Mouse (Mus musculus) embryonic facial prominence, embryonic 12.5 days (tissue): ENCODE measurements at regions not wholly inside any gene's neighbourhood (a gene's known extent, or its start where the extent isn't known, plus 50 kb on each side); places are given as distances from the start of the nearest gene placed in this dataset.

ENCODE experiments used
- ATAC-seq: fragments of 200-750 bp; cut with Nextera tagmentation; 2 replicates; pipeline ENCODE4 v1.8.0; 2017; ENCODE audit not compliant: insufficient number of reproducible peaks, insufficient read depth, low FRiP score, low TSS enrichment
- H3K27ac ChIP-seq: fragments of 300-500 bp; sonication (generic); 2 replicates; pipeline ENCODE4 v1.5.1; 2016; ENCODE audit warnings: mild to moderate bottlenecking
- H3K27me3 ChIP-seq: fragments of 300-500 bp; sonication (generic); 2 replicates; pipeline ENCODE4 v1.6.1; 2016; ENCODE audit warnings: mild to moderate bottlenecking, moderate library complexity
- H3K36me3 ChIP-seq: fragments of 300-500 bp; sonication (generic); 2 replicates; pipeline ENCODE4 v1.6.1; 2016; ENCODE audit warnings: mild to moderate bottlenecking
- H3K4me1 ChIP-seq: fragments of 300-500 bp; sonication (generic); 2 replicates; pipeline ENCODE4 v1.6.1; 2016
- H3K4me2 ChIP-seq: fragments of 300-500 bp; sonication (generic); replicated peaks from 2 replicates; pipeline ENCODE4 v1.6.1; 2016; ENCODE audit warnings: mild to moderate bottlenecking, moderate library complexity
- H3K4me3 ChIP-seq: fragments of 300-500 bp; sonication (generic); 2 replicates; pipeline ENCODE4 v1.5.1; 2016; ENCODE audit warnings: mild to moderate bottlenecking
- H3K9ac ChIP-seq: fragments of 300-500 bp; sonication (generic); 2 replicates; pipeline ENCODE4 v1.6.1; 2016; ENCODE audit warnings: mild to moderate bottlenecking, moderate library complexity
- H3K9me3 ChIP-seq: fragments of 300-500 bp; sonication (generic); 2 replicates; pipeline ENCODE4 v1.6.1; 2016; ENCODE audit warnings: mild to moderate bottlenecking, moderate library complexity
- WGBS: fragments of 180-500 bp; shearing (Covaris S2); methylation state at CpG from one replicate; pipeline ENCODE4 v1.1.7; 2016; 5-methylcytosine and 5-hydroxymethylcytosine counted together

DNA sequence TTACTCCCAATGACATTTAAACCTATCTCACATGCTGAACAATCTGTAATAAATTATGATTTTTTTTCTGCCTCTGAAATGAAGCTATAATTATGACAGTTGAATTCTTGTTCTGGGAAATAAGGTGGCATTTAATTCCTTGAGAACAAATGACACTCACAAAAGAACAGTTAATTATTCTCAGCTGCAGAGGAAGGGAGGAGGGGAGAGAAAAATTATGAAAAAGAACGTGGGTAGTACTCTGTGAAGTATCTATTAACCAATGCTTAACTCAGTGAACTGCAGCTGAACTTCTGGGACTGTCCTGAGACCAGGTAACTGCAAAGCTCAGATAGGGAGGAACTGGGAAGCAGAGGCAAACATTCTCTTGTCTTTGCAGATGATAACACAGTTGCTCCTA, 302.6 kb upstream of the Fam92a start:
- H3K27me3 ChIP-seq: no peaks in the 10 kb centered on the region
- H3K9ac ChIP-seq: no peak overlapping the region
- no peak overlapping the region for H3K4me2 ChIP-seq
- no peak overlapping the region for H3K4me3 ChIP-seq
- no peak for ATAC-seq
- no peak overlapping the region for H3K27ac ChIP-seq
- WGBS: 13% methylated on average over 1 of the region's 1 CpGs
- H3K36me3 ChIP-seq: no peaks in the 10 kb centered on the region
- H3K4me1 ChIP-seq: peaks cover 12% of the 10 kb centered on the region; the same call in 1 of the 2 replicates
- H3K9me3 ChIP-seq: no peaks in the 10 kb centered on the region

DNA sequence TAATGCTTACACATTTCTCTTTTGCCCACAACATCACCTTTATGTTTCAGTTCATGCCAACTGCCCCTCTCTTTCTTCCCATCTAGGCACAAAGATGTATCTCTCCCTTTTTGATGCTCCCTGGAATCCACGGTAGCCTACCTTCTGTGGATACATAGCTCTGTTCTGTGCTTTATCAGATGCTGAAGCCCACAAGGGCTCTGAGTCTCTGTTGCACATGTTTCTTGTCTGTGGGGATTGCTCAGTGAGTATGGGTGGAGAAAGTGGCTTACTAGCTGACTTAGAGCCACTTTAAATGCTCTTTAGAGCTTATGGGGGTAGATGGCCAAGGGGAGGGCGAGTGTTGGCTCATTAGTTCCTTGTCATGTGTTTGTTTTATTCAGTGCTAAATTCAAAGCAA, 289.9 kb upstream of the Fam92a start:
- H3K9me3 ChIP-seq: no peaks in the 10 kb centered on the region
- no peaks in the 10 kb centered on the region for H3K36me3 ChIP-seq
- H3K4me3 ChIP-seq: no peak overlapping the region
- no peak overlapping the region for H3K9ac ChIP-seq
- 91% methylated on average over 2 of the region's 2 CpGs for WGBS
- no peak for ATAC-seq
- H3K27me3 ChIP-seq: no peaks in the 10 kb centered on the region
- peaks cover 3% of the 10 kb centered on the region; the same call in 1 of the 2 replicates for H3K4me1 ChIP-seq
- no peak overlapping the region for H3K27ac ChIP-seq
- H3K4me2 ChIP-seq: no peak overlapping the region

DNA sequence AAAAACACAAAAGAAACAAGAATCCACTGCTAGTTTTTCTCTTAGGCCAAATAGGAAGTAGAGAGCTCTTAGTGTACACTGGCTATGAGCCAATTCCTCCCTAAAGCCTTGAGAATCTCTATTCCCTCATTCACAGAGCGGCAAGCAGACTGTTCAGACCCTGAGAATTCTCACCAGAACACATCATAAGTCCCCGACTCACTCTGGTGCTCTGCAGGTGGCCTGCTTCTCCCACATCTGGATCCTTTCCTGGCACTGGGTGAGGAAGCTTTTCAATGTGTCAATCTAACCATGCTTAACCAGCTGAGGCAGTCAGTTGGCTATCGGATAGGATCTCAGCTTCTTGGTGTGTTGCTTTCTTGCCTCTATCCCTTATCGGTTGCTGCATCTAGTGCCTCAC, 289.4 kb upstream of the Fam92a start:
- Histone ChIP-seq H3K4me2 (no peak overlapping the region), H3K27me3 (no peaks in the 10 kb centered on the region), H3K4me3 (no peak overlapping the region), H3K27ac (no peak overlapping the region), H3K9ac (no peak overlapping the region), H3K9me3 (no peaks in the 10 kb centered on the region), H3K4me1 (peaks cover 3% of the 10 kb centered on the region; the same call in 1 of the 2 replicates), H3K36me3 (no peaks in the 10 kb centered on the region)
- 58% methylated on average over 4 of the region's 4 CpGs for WGBS
- ATAC-seq: no peak

DNA sequence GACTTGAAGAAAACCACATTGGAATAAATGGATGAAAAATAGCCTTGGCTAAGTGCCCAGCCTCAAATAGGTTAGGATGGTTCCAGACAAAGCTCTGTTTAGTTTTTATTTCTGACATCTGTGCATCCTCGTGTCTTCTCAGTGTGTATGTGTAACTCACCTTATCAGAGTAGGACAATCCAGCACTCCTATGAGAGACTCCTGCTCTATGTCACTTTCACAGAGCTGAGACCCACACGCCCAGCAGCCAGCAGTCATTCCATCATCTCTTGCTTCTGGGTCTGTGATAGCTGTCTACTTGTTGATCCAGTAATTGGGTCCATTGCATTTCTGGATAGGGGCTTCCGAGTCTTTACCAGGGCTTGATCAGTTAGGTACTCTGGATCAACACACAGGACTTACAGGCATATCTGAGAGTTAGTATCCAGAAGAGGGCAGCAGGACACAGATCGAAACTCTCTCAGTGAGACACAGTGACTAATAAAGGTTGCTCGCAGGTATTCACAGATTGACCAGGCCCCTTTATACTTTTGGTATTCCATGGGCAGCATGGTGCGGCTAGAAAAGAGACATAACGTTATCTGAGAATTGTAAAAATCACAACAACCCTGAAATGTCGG, 286.3 kb upstream of the Fam92a start:
- H3K4me1 ChIP-seq: peaks cover 3% of the 10 kb centered on the region; the same call in 1 of the 2 replicates
- WGBS: 76% methylated on average over 8 of the region's 8 CpGs
- no peak overlapping the region for H3K27ac ChIP-seq
- H3K36me3 ChIP-seq: no peaks in the 10 kb centered on the region
- H3K9ac ChIP-seq: no peak overlapping the region
- no peaks in the 10 kb centered on the region for H3K27me3 ChIP-seq
- H3K4me2 ChIP-seq: no peak overlapping the region
- H3K4me3 ChIP-seq: no peak overlapping the region
- ATAC-seq: no peak
- H3K9me3 ChIP-seq: no peaks in the 10 kb centered on the region

DNA sequence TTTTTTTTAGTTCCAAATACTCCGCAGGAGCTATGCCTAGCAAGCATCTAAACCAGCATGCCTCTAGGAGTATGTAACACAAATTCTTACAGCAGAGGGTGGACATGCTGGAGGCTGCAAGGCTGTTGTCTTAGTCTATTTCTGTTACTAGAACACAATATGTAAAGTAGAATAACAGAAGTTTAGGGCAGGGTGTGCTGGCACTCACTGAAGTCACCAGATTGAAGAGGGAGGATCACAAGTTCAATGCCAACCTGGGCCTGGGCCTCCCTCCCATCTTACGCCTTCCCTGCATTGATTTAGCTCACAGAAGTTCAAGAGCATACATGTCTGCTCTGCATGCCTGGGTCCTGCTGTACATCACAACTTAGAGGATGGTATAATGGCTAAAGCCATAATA, 280.3 kb upstream of the Fam92a start:
- Histone ChIP-seq H3K4me1 (no peaks in the 10 kb centered on the region), H3K4me3 (no peak overlapping the region), H3K27ac (no peak overlapping the region), H3K4me2 (no peak overlapping the region), H3K27me3 (no peaks in the 10 kb centered on the region), H3K9me3 (no peaks in the 10 kb centered on the region), H3K9ac (no peak overlapping the region), H3K36me3 (no peaks in the 10 kb centered on the region)
- 93% methylated on average over 2 of the region's 2 CpGs for WGBS
- ATAC-seq: no peak

DNA sequence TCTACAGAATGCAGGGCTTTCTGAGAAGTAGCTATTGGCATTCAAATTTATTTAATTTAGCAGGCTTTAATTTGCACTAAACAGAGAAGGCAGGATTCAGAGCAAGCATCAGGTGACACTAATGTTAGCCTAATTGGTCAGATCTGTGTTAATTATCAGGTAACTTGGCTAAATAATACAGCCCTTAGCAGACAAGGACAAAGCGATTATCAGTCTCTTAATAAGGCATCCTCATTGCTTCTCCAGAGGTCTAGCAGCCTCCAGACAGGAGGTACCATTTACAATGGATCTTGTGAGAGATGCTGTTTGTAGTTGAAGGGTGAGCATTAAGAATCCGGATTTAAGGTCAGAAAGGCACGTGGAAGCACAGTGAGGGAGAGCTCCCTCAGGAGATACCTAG, 253.7 kb upstream of the Fam92a start:
- no peaks in the 10 kb centered on the region for H3K9me3 ChIP-seq
- no peak overlapping the region for H3K4me3 ChIP-seq
- WGBS: 29% methylated on average over 3 of the region's 3 CpGs
- H3K4me2 ChIP-seq: no peak overlapping the region
- H3K36me3 ChIP-seq: no peaks in the 10 kb centered on the region
- H3K9ac ChIP-seq: no peak overlapping the region
- no peak for ATAC-seq
- H3K27ac ChIP-seq: no peak overlapping the region
- H3K4me1 ChIP-seq: no peaks in the 10 kb centered on the region
- H3K27me3 ChIP-seq: no peaks in the 10 kb centered on the region

DNA sequence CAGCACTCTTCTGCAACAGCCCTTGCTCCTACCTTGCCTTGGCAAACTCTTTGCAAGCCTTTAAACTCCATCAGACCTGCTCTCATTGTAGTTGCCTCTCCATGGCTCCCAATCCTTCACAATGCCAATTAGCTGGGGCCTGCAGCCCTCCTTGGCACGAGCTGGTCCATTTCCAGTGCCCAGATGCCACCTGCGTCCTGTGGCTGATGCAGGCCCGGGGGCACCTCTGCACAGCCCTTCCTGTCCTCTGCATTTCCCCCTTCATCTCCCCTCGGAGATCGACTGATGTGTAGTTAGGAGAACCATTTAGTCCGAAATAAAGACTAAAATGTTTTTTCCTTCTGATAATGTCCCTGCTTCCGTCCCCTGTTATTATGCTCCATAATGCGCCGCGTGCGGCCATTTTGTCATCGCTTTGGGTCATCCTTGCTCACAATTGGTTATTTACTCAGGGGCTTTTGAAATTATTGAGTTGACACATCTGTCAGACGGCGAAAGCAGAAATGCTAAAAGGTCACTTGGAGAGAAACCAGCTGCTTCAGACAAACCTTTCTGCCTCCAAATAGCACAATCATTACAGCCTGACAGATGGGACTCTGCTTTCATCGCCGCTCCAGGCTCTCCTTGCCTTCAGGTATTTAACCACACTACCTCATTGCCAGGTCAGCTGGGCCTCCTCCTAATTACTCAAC, 250.0 kb upstream of the Fam92a start:
- no peak for ATAC-seq
- H3K27ac ChIP-seq: no peak overlapping the region
- WGBS: 68% methylated on average over 16 of the region's 16 CpGs

DNA sequence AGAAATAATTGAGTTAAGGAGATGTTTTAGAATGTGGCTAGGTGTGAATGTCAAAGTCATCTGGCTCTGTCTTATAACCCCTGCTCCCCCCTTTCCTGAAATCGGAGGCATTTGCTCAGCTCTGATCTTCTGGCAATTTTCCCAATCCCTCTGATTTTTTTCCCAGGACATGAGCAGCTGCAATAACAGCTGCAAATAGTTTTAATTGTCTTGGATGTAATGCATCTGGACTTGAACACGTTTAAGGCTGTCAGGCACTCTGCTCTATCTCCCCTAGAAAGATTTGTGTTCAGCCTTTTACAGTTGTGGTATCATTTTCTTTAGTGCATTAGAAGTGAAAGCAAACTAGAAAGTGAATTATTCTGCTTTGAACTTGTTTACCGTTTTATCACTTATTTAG, 246.3 kb upstream of the Fam92a start:
- no peak overlapping the region for H3K4me3 ChIP-seq
- 0 out of 2 replicates have a peak, but pooled peaks have one; percentile 64 for ATAC-seq
- 37% methylated on average over 3 of the region's 3 CpGs for WGBS
- no peaks in the 10 kb centered on the region; the same call in 1 of the 2 replicates for H3K4me1 ChIP-seq
- no peak overlapping the region for H3K4me2 ChIP-seq
- H3K27ac ChIP-seq: no peak overlapping the region
- H3K36me3 ChIP-seq: no peaks in the 10 kb centered on the region
- H3K9ac ChIP-seq: no peak overlapping the region
- no peaks in the 10 kb centered on the region for H3K27me3 ChIP-seq
- no peaks in the 10 kb centered on the region for H3K9me3 ChIP-seq

More for the DNA sequence above, 250.0 kb upstream of the Fam92a start:
- H3K27me3 ChIP-seq: no peaks in the 10 kb centered on the region
- H3K4me2 ChIP-seq: no peak overlapping the region
- H3K9me3 ChIP-seq: no peaks in the 10 kb centered on the region
- no peaks in the 10 kb centered on the region for H3K36me3 ChIP-seq
- H3K4me3 ChIP-seq: no peak overlapping the region
- H3K4me1 ChIP-seq: no peaks in the 10 kb centered on the region; the same call in 1 of the 2 replicates
- no peak overlapping the region for H3K9ac ChIP-seq

DNA sequence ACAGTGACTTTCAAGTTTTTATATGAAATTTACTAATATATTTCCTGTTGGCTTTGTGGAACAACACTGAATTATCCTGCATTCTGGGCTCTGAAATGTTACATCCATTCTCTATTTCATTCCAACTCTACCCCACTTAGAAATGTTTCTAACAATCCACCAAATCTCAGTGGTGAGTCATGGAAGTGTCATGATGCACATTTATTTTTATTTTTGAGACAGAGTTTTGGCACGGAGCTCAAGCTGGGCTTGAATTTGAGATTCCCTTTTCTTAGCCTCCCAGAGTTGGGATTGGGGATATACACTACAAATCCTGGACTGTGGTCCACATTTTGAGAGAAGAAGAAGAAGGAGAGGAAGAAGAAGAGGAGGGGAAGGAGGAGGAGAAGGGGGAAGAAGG, 223.5 kb upstream of the Fam92a start:
- H3K9me3 ChIP-seq: no peaks in the 10 kb centered on the region
- H3K4me1 ChIP-seq: no peaks in the 10 kb centered on the region
- no peak overlapping the region for H3K27ac ChIP-seq
- WGBS: 79% methylated on average over 1 of the region's 1 CpGs
- H3K4me2 ChIP-seq: no peak overlapping the region
- H3K9ac ChIP-seq: no peak overlapping the region
- no peaks in the 10 kb centered on the region for H3K27me3 ChIP-seq
- H3K36me3 ChIP-seq: no peaks in the 10 kb centered on the region
- ATAC-seq: no peak
- H3K4me3 ChIP-seq: no peak overlapping the region

DNA sequence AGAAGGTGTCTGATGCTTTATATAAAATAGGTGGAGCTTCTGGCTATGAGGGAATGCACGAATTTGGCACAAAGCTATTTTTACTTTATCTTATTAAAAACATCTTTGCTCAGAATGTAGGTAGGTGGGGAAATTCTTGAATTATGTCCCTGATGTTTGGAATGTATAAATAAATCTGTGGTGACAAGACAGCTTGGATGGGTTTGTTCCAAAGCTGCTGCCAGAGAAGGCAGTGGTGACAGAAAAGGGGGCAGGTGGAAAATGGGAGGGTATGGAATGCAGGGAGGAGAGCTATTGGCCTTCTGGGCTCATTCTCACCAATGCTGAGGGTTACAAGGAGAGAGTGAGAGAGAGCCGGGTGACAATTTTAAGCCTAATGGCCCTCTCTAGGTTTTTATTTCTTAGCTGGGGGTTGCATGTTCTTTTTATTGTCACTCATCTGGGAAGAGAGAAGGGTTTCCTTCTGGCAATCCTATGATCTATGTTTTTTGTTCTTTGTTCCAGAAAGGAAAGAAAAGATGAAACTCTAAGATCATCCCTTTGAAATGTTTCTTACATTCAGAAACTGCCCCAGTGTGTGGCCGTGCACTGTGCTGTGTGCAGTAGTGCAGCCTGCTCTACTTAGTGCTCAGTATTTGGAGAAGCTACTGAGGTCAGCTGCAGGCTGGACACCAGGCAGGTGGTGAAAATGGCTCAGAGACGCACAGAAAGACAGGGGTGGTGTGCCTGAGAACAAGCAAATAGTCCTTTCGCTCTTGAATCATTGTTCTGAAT, 205.2 kb upstream of the Fam92a start:
- Histone ChIP-seq H3K4me1 (no peaks in the 10 kb centered on the region), H3K9ac (no peak overlapping the region), H3K36me3 (no peaks in the 10 kb centered on the region), H3K27ac (no peak overlapping the region), H3K4me2 (no peak overlapping the region), H3K4me3 (no peak overlapping the region), H3K9me3 (no peaks in the 10 kb centered on the region), H3K27me3 (no peaks in the 10 kb centered on the region)
- no peak for ATAC-seq
- WGBS: 79% methylated on average over 5 of the region's 5 CpGs

DNA sequence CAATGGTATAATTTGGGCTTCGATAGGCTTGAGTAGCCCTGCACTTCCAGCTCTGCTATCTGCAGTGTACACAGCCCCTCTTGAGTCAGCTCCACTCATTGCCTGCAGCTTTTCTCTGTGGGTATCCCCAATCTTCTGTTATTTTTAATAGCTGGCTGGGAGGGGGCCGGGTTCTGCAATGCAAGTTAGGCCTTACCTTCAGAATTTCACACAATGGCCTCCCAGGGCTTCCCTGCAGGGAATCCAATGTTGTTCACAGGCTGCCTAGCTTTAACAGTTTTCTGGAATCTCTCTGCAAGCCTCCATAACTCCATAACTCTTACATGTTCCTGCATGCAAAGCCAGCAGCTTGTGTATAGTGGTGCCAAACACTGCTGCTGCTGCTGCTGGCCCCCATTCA, 197.7 kb upstream of the Fam92a start:
- Histone ChIP-seq H3K27me3 (no peaks in the 10 kb centered on the region), H3K4me3 (no peak overlapping the region), H3K27ac (no peak overlapping the region), H3K9me3 (no peaks in the 10 kb centered on the region), H3K4me2 (no peak overlapping the region), H3K4me1 (no peaks in the 10 kb centered on the region), H3K36me3 (no peaks in the 10 kb centered on the region), H3K9ac (no peak overlapping the region)
- no peak for ATAC-seq
- 66% methylated on average over 2 of the region's 2 CpGs for WGBS
